Mouse (Mus musculus): Measurements from ENCODE around the gene Atoh1.

Gene Atoh1

DNA sequence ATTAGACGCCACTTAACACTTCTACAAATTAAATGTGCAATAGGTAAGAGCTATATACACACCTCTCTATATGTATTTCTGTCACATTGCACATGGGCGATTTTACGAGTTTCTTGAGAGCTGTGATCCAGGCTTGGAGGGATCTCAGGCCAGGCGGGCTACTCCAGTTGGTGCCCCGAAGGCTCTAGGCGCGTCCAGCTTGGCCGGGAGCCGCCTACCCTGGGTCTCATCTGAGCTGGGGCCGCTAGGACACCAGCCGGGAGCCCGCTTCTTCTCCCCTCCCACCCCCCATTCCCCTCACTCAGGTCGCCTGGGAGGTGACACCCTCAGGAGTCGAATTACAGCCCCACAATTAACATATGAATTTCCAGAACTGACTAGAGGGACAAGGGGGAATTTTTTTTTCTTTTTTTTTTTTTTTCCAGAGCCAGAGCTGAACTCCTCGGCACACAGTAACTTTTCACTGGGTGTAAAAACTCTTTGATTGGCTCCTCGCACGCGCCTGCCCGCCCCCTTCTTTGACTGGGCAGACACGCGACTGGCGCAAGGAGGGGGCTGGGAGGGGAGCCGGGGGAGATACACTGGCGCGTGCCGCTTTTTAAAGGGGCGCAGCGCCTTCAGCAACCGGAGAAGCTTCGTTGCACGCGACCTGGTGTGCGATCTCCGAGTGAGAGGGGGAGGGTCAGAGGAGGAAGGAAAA lies at the start of gene Atoh1:
TSS of gene Atoh1 (plus strand) at position 627 of the 700 bp plus-strand sequence.
- no peak for DNase-seq (ENCODE audit: low spot score in 2 of 2)

- DNase-seq (ENCODE audit: low spot score in 2 of 2), result no peak
Observed at GRCm38 (mm10) chr6:64683974-64684373, 45.0 kb upstream of the Atoh1 start.

- DNase-seq (ENCODE audit: low spot score in 2 of 2), result no peak
Observed at GRCm38 (mm10) chr6:64684973-64685372, 44.0 kb upstream of the Atoh1 start.

- no peak for DNase-seq (ENCODE audit: low spot score in 2 of 2)
Observed at GRCm38 (mm10) chr6:64688181-64688944, 40.6 kb upstream of the Atoh1 start.

DNA sequence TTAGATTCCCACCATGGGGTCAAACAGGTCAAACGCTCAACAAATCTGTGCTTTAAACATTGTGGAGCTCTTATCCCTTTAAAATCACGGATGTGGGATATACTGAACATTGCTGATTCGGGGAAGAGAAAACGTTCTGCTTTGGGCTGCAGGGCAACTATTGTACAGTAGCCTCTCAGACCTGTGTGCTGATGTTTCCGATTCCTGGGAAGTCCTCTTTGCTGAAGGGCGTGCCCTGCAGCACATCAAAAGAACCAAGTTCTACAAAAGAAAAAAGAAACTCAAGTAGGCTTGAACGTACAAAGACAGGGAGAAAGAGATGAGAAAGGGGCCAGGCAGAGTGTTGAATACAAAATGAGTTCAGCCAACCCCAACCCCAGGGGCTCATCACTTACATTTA lies 34.2 kb upstream of the Atoh1 start:
- DNase-seq (ENCODE audit: low spot score in 2 of 2), result no peak

DNA sequence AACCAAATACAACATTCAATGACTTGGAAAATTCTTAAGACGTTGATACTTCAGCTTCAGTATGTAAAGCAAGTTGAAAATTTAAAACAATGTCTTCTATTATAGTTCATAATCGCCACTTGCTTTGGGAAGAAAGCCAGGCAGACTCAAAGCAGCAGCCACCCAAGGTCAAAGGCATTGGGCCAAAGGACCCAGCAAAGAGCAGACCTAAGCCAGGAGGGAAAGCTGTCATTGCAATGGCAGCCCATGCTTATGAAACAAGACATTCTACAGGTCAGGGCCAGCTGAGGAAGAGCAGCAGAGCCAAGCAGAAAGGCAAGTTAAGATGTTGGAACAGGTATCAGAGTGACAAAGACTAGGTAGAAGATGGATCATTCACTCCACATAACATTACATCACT lies 25.3 kb upstream of the Atoh1 start:
- DNase-seq (ENCODE audit: low spot score in 2 of 2), result no peak

GRCm38 (mm10) chr6:64727751-64728403 lies 1.0 kb upstream of the Atoh1 start:
- DNase-seq (ENCODE audit: low spot score in 2 of 2), result no peak

- peak in 1 of 2 experiments; percentile 61 for DNase-seq (ENCODE audit: low spot score in 2 of 2)
Observed at GRCm38 (mm10) chr6:64729231-64730011, 496 bp downstream of the Atoh1 start.

DNA sequence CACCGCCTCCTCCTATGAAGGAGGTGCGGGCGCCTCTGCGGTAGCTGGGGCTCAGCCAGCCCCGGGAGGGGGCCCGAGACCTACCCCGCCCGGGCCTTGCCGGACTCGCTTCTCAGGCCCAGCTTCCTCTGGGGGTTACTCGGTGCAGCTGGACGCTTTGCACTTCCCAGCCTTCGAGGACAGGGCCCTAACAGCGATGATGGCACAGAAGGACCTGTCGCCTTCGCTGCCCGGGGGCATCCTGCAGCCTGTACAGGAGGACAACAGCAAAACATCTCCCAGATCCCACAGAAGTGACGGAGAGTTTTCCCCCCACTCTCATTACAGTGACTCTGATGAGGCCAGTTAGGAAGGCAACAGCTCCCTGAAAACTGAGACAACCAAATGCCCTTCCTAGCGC lies 1.1 kb downstream of the Atoh1 start:
- no peak for DNase-seq (ENCODE audit: low spot score in 2 of 2)

GRCm38 (mm10) chr6:64730506-64731020 lies 1.6 kb downstream of the Atoh1 start:
- DNase-seq (ENCODE audit: low spot score in 2 of 2), result no peak

- DNase-seq (ENCODE audit: low spot score in 2 of 2), result no peak
Observed at GRCm38 (mm10) chr6:64731126-64731525, 2.2 kb downstream of the Atoh1 start.

DNA sequence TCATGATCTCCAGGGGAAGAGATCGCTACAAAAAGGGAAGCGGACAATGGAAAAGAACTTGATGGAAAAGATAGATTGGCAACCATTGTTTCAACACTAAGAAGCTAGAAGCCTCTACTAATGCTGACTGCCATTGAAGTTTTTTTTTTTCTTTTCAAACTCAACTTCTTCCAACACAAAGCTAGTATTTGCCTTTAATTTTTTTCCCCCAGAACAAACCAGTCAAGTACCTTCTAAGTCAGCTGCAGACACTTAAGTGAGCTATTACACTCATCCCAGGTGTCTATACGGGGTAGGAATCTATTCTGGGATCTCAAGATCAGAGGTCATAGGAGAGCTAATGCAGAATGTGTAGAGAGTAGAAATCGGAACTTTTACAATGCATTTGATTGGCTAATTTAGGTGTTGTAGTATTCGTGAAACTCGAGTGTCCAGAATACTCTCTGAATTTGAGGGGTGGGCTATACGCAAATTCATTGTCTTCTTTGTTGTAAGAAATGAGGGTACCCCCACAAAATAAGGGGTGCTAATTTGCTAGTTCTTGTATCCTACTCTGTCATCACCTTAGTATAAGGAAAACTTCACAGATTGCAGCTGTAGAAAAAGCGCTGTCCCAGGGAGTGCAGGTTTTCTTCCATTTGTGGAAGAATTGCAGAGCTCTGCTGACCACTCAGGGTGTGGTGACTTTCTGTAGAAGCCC lies 2.8 kb downstream of the Atoh1 start:
- no peak for DNase-seq (ENCODE audit: low spot score in 2 of 2)

DNA sequence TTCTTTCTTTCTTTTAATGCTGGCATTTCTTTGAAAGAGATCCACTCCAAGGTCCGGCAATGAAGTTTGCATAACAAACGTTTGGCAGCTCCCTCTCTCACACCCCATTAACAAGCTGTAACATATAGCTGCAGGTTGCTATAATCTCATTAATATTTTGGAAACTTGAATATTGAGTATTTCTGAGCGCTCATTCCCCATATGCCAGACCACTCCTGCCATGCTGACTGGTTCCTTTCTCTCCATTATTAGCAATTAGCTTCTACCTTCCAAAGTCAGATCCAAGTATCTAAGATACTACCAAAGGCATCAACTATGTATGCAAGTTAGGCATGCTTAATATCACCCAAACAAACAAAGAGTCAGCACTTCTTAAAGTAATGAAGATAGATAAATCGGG lies 4.4 kb downstream of the Atoh1 start:
- DNase-seq (ENCODE audit: low spot score in 2 of 2), result no peak

GRCm38 (mm10) chr6:64734441-64735320 lies 5.8 kb downstream of the Atoh1 start:
- DNase-seq (ENCODE audit: low spot score in 2 of 2), result no peak

- DNase-seq (ENCODE audit: low spot score in 2 of 2), result no peak
Observed at GRCm38 (mm10) chr6:64736317-64736716, 7.4 kb downstream of the Atoh1 start.

DNA sequence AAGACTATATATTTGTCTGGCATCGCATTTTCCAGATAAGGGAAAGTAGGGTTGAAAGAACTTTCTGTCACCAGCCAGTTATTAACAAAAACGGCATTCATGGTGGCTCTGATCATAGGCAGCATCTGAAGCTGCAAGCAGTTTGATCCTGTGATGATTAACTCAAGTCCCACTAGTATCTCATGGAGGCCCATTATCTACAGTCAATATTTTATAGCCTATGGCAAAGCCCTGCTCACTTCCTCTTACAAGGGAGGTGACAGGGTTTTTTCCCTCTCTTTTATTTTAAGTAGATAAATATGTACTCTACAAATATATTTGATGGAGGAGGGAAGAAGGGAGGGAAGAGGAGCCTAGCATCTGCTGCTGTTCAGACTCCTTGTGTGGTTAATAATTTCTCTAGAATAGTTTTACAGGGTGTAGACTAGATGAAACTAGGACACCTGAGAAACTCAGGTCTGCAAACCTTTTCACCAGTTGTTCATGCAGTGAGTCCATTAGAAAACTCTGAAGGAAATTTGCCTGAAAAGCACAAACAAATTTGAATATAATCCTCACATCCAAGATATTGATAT lies 14.1 kb downstream of the Atoh1 start:
- DNase-seq (ENCODE audit: low spot score in 2 of 2), result no peak

GRCm38 (mm10) chr6:64754515-64754914 lies 25.6 kb downstream of the Atoh1 start:
- DNase-seq (ENCODE audit: low spot score in 2 of 2), result no peak

DNA sequence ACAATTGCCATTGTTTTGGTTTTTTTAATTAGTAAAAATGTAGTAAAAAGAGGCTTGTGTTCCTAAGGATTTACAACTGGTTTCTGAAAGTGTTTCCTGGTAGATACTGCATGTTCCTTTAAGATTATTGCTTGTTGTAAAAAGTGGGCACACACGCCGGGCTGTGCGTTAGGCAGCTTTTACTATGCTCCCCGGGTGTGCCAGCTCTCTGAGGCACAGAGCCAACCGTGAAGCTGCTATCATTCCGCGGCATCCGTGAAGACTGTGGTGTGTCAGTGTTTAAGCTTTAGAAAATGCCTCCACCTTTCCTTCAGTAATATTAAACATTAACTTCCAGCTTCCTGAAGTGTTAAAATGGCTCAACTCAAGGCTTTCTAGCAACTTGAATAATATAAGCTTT lies 35.0 kb downstream of the Atoh1 start:
- no peak for DNase-seq (ENCODE audit: low spot score in 2 of 2)

DNA sequence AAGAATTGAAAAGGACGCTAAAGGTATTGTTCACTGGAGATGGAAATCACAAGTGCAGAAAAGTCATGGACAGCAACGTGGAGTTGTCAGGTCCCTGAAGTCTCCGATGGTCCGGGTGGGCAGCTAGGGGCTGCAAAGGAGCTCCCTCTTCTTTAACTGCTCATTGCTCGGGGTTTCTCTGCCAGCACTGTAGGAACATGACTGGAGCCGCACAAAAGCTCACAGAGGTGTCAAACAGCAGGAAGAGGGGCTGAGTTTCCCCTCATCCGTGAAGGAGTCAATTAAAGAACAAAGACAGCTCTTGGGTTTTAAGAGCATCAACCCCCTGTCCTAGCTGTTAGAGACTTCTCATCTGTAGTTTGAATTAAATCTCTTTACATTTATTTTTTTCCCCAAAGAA lies 44.5 kb downstream of the Atoh1 start:
- no peak for DNase-seq (ENCODE audit: low spot score in 2 of 2)

Measured in spleen, postnatal 4 days (tissue).